Mouse (Mus musculus): ENCODE results near the gene Samd13.

- TF ChIP-seq MAX (IDR thresholded peaks at IDR 0.05; ENCODE audit: low read depth) (no peak), POLR2A (IDR thresholded peaks at IDR 0.05; ENCODE audit: insufficient read length, low read depth) (no peak), POLR2AphosphoS2 (IDR thresholded peaks at IDR 0.05; ENCODE audit: insufficient read length, low read depth) (no peak), TCF12 (IDR thresholded peaks at IDR 0.05; ENCODE audit: insufficient read depth, poor library complexity, severe bottlenecking) (no peak), MYOD1 (IDR thresholded peaks at IDR 0.05; ENCODE audit: control insufficient read depth in 1 of 3, insufficient read length in 2 of 3, low read depth in 2 of 3) (no peak)
These were observed 3.7 kb downstream of the Samd13 start for GRCm38 (mm10) chr3:146681696-146682095.

All from myocyte (in vitro differentiated cells).